Mouse (Mus musculus): ENCODE measurements around the gene 4933430I17Rik. TPM values are rescaled to one million over a fixed set of nuclear protein-coding genes. Genes with fewer than 3 reads are reported as not detected.
A peak's percentile ranks its signal among the peaks of the same experiment; 100 is the strongest.
"Not testable (repeated sequence)": the region's sequence is repeated elsewhere in the genome, so short reads cannot be mapped to it uniquely, and the experiment has no call there.

4933430I17Rik gene
- polyA plus RNA-seq, 2 experiments: 0.35 to 0.54 TPM

- WGBS: 5% methylated on average over 21 of the region's 42 CpGs
- DNase-seq (ENCODE audit: low spot score) (peak; percentile 21), ATAC-seq (ENCODE audit: low FRiP score, low read depth) (peak; percentile 62)
- peak overlapping the region; percentile 34 for H3K4me3 ChIP-seq (replicated peaks; ENCODE audit: low read length)
- H3K36me3 ChIP-seq (ENCODE audit: control insufficient read depth, insufficient read depth, low read length): no peaks in the 10 kb centered on the region
- H3K4me2 ChIP-seq (replicated peaks; ENCODE audit: low read depth, low read length, severe bottlenecking): peak overlapping the region; percentile 67
- H3K27ac ChIP-seq (replicated peaks; ENCODE audit: low read depth, low read length): no peak overlapping the region
- no peaks in the 10 kb centered on the region for H3K9me3 ChIP-seq (ENCODE audit: control insufficient read depth, low read length)
- no peak for TF ChIP-seq POLR2A (IDR thresholded peaks at IDR 0.05; ENCODE audit: borderline replicate concordance, extremely low read depth, insufficient read depth, insufficient read length)
- H3K9ac ChIP-seq (ENCODE audit: low read depth, low read length, severe bottlenecking): no peak overlapping the region
- peaks cover 19% of the 10 kb centered on the region for H3K27me3 ChIP-seq (ENCODE audit: control insufficient read depth, insufficient read depth, low read length)
- H3K4me1 ChIP-seq (ENCODE audit: control insufficient read depth, insufficient read depth, low read length): peaks cover 17% of the 10 kb centered on the region
Measured at GRCm38 (mm10) chr4:62583265-62584092, 58.3 kb downstream of the 4933430I17Rik start.

- H3K27ac ChIP-seq (replicated peaks; ENCODE audit: low read depth, low read length): no peak overlapping the region
- H3K4me2 ChIP-seq (replicated peaks; ENCODE audit: low read depth, low read length, severe bottlenecking): no peak overlapping the region
- H3K36me3 ChIP-seq (ENCODE audit: control insufficient read depth, insufficient read depth, low read length): no peaks in the 10 kb centered on the region
- WGBS: 86% methylated on average over 8 of the region's 8 CpGs
- H3K9ac ChIP-seq (ENCODE audit: low read depth, low read length, severe bottlenecking): no peak overlapping the region
- H3K27me3 ChIP-seq (ENCODE audit: control insufficient read depth, insufficient read depth, low read length): peaks cover 19% of the 10 kb centered on the region
- peaks cover 19% of the 10 kb centered on the region for H3K4me1 ChIP-seq (ENCODE audit: control insufficient read depth, insufficient read depth, low read length)
- H3K4me3 ChIP-seq (replicated peaks; ENCODE audit: low read length): no peak overlapping the region
- ATAC-seq (ENCODE audit: low FRiP score, low read depth) (no peak), DNase-seq (ENCODE audit: low spot score) (no peak)
- TF ChIP-seq POLR2A (IDR thresholded peaks at IDR 0.05; ENCODE audit: borderline replicate concordance, extremely low read depth, insufficient read depth, insufficient read length): no peak
- H3K9me3 ChIP-seq (ENCODE audit: control insufficient read depth, low read length): no peaks in the 10 kb centered on the region
Measured at GRCm38 (mm10) chr4:62587067-62587466, 61.9 kb downstream of the 4933430I17Rik start.

- Histone ChIP-seq H3K4me1 (ENCODE audit: control insufficient read depth, insufficient read depth, low read length) (peaks cover 2% of the 10 kb centered on the region; the same call in 1 of the 2 replicates), H3K27ac (replicated peaks; ENCODE audit: low read depth, low read length) (no peak overlapping the region), H3K9ac (ENCODE audit: low read depth, low read length, severe bottlenecking) (no peak overlapping the region), H3K4me2 (replicated peaks; ENCODE audit: low read depth, low read length, severe bottlenecking) (no peak overlapping the region), H3K27me3 (ENCODE audit: control insufficient read depth, insufficient read depth, low read length) (no peaks in the 10 kb centered on the region), H3K36me3 (ENCODE audit: control insufficient read depth, insufficient read depth, low read length) (no peaks in the 10 kb centered on the region), H3K9me3 (ENCODE audit: control insufficient read depth, low read length) (no peaks in the 10 kb centered on the region), H3K4me3 (replicated peaks; ENCODE audit: low read length) (no peak overlapping the region)
- WGBS: 81% methylated on average over 1 of the region's 1 CpGs
- no peak for DNase-seq (ENCODE audit: low spot score)
- no peak for ATAC-seq (ENCODE audit: low FRiP score, low read depth)
- TF ChIP-seq POLR2A (IDR thresholded peaks at IDR 0.05; ENCODE audit: borderline replicate concordance, extremely low read depth, insufficient read depth, insufficient read length): no peak
Measured at GRCm38 (mm10) chr4:62590878-62591277, 65.7 kb downstream of the 4933430I17Rik start.

DNA sequence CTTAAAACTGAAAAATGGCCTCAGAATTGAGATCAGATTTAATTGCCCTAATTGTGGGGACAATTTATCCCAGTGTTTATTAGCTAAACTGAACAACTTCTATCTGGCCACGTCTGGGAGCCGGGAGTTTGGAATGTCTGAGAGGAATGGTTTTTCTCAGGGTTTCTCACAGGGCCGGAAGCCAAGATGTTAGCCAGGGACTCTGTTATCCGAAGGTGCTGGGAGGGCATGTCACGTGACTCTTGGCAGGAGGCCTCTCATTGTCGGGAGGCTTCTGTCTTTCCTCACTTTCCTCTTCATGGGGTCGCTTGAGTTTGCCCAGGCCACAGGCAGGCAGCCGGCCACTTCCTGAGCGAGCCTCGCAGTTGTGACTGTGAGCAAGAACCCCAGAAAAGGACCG, 66.2 kb downstream of the 4933430I17Rik start:
- Histone ChIP-seq H3K27ac (replicated peaks; ENCODE audit: low read depth, low read length) (no peak overlapping the region), H3K4me3 (replicated peaks; ENCODE audit: low read length) (no peak overlapping the region), H3K4me2 (replicated peaks; ENCODE audit: low read depth, low read length, severe bottlenecking) (no peak overlapping the region), H3K9ac (ENCODE audit: low read depth, low read length, severe bottlenecking) (no peak overlapping the region), H3K27me3 (ENCODE audit: control insufficient read depth, insufficient read depth, low read length) (no peaks in the 10 kb centered on the region), H3K4me1 (ENCODE audit: control insufficient read depth, insufficient read depth, low read length) (peaks cover 2% of the 10 kb centered on the region; the same call in 1 of the 2 replicates), H3K9me3 (ENCODE audit: control insufficient read depth, low read length) (no peaks in the 10 kb centered on the region), H3K36me3 (ENCODE audit: control insufficient read depth, insufficient read depth, low read length) (no peaks in the 10 kb centered on the region)
- TF ChIP-seq POLR2A (IDR thresholded peaks at IDR 0.05; ENCODE audit: borderline replicate concordance, extremely low read depth, insufficient read depth, insufficient read length): no peak
- no peak for ATAC-seq (ENCODE audit: low FRiP score, low read depth)
- 6% methylated on average over 11 of the region's 11 CpGs for WGBS
- peak; percentile 41 for DNase-seq (ENCODE audit: low spot score)

DNA sequence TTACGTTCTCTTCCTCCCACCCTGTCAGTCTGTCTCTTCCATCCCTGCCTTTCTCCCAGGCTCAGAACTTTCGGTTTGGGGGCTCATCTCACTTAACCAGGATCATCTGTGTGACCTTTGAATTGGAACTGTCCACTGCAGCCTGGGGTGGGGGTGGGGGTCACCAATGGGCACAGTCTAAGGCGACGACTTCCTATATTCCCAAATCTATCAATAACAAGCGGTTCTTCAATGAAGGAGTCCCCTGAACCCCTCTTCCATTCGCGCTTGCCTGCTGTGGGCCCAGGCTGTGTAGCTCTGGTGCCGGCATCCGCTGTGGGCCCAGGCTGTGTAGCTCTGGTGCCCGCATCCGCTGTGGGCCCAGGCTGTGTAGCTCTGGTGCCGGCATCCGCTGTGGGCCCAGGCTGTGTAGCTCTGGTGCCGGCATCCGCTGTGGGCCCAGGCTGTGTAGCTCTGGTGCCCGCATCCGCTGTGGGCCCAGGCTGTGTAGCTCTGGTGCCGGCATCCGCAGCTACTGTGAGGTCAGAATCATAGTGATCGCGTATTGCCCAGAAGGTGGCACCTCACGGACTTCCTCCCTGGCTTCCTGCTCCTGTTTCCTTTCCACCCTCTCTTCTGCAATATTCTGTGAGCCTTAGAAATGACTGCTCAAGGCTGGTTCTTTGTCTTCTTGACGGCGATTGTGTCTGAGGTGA, 68.5 kb downstream of the 4933430I17Rik start:
- H3K4me3 ChIP-seq (replicated peaks; ENCODE audit: low read length); H3K9me3 ChIP-seq (ENCODE audit: control insufficient read depth, low read length); ATAC-seq (ENCODE audit: low FRiP score, low read depth); H3K4me2 ChIP-seq (replicated peaks; ENCODE audit: low read depth, low read length, severe bottlenecking); DNase-seq (ENCODE audit: low spot score); H3K4me1 ChIP-seq (ENCODE audit: control insufficient read depth, insufficient read depth, low read length); H3K27ac ChIP-seq (replicated peaks; ENCODE audit: low read depth, low read length); H3K36me3 ChIP-seq (ENCODE audit: control insufficient read depth, insufficient read depth, low read length); H3K27me3 ChIP-seq (ENCODE audit: control insufficient read depth, insufficient read depth, low read length); H3K9ac ChIP-seq (ENCODE audit: low read depth, low read length, severe bottlenecking): not testable (repeated sequence)
- 89% methylated on average over 24 of the region's 24 CpGs for WGBS
